Mouse (Mus musculus): ENCODE results near the gene Nyap1. TPM values are rescaled to one million over a fixed set of nuclear protein-coding genes. Genes with fewer than 3 reads are reported as not detected.
A peak's percentile ranks its signal among the peaks of the same experiment; 100 is the strongest.

Gene Nyap1
- polyA plus RNA-seq, 1 experiment from 2014 or later: 4.0 TPM

DNA sequence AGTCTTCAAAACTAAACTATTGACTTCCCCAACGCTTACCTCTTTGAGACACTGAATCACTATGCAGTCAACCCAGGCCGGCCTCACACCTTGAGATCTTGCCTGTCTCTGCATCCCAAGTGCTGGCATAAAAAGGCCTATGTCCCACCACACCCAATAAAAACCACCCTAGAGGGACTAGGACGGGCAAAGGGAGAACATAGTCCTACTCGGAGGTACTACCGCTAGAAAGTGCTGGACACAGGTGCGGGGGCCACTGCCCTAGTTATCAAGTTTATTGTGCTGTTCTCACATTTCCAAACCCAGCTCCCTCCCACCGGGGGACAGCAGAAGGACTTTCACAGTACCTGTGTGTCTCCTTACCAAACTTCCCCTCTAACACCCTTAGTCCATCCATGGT is 40.3 kb upstream of the Nyap1 start:
- peaks cover 50% of the 10 kb centered on the region for H3K36me3 ChIP-seq
- H3K27me3 ChIP-seq: no peaks in the 10 kb centered on the region
- H3K27ac ChIP-seq: no peak overlapping the region
- H3K9ac ChIP-seq: no peak overlapping the region
- H3K4me3 ChIP-seq: no peak overlapping the region
- no peaks in the 10 kb centered on the region for H3K9me3 ChIP-seq
- 88% methylated on average over 7 of the region's 7 CpGs for whole genome bisulfite sequencing
- no peak for ATAC-seq (ENCODE audit: low FRiP score, low read depth)
- H3K4me2 ChIP-seq (replicated peaks): no peak overlapping the region
- peaks cover 49% of the 10 kb centered on the region for H3K4me1 ChIP-seq

DNA sequence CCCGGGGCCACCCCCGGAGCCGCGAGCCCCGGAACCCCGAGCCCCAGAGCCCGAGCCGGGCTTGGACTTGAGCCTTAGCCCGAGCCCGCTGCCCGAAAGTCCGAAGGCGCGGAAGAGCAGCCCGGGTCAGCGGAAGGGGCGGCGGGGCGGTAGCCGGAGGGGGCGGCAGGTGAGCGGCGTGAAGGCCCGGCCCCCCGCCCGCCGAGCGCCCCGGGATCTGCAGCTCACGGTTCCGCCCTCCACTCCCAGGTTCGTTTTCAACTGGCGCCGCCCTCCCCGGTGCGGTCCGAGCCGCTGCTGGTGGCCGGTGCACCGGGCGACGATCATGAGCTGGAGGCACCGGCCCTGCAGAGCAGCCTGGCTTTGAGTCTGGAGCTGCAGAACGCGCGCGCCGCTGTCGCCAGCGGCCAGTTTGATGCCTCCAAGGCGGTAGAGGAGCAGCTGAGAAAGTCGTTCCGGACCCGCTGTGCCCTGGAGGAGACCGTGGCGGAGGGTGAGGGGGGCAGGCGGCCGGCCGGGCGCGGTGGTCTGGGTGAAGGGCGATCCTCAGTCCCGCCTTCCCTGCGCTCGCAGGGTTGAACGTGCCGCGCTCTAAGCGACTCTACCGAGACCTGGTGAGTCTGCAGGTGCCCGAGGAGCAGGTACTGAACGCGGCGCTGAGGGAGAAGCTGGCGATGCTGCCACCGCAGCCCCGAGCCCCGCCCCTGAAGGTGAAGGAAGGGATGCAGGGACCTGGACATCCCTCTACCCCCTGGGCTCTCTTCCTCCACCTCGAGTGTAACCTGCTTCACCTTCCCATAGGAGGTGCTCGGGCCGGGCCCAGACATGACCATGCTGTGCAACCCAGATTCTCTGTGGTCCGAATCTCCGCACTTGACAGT is 37.9 kb upstream of the Nyap1 start:
- H3K27me3 ChIP-seq: no peaks in the 10 kb centered on the region
- peaks cover 43% of the 10 kb centered on the region for H3K36me3 ChIP-seq
- peak overlapping the region; percentile 97 for H3K4me2 ChIP-seq (replicated peaks)
- H3K9me3 ChIP-seq: no peaks in the 10 kb centered on the region
- peaks cover 46% of the 10 kb centered on the region for H3K4me1 ChIP-seq
- H3K27ac ChIP-seq: peak overlapping the region; percentile 92
- under 1% methylated on average over 68 of the region's 83 CpGs for WGBS
- H3K4me3 ChIP-seq: peak overlapping the region; percentile 99
- peak overlapping the region; percentile 92 for H3K9ac ChIP-seq
- peak; percentile 9; the same call in 1 of the 2 replicates for ATAC-seq (ENCODE audit: low FRiP score, low read depth)

DNA sequence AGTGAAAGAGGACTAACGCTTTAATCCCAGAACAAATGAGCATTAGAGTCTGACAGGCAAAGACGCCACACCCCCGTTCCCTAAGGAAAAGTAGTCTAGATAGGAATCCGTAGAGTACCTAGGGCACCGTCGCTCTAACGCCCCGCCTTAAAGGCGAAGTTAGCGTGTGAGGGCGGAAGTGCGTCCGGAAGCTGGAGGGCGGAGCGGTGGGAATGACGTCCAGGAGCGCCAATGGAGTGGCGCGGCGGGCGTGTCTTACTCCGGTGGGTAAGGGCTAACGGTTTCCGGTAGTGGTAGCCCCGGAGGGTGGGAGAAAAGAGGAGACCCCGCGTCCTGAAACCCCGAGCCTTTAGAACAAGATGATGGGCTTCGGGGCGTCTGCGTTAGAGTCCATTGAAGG is 37.2 kb upstream of the Nyap1 start, which contains the start of gene Ppp1r35:
Gene Ppp1r35, plus strand, starts transcription at position 215 of the 400 bp plus-strand sequence.
- Histone ChIP-seq H3K27me3 (no peaks in the 10 kb centered on the region), H3K4me1 (peaks cover 39% of the 10 kb centered on the region), H3K36me3 (peaks cover 37% of the 10 kb centered on the region), H3K9me3 (no peaks in the 10 kb centered on the region), H3K9ac (peak within 1 kb of the TSS; percentile 92), H3K4me3 (peak within 1 kb of the TSS; percentile 99), H3K4me2 (replicated peaks) (peak within 1 kb of the TSS; percentile 97), H3K27ac (peak within 1 kb of the TSS; percentile 92)
- ATAC-seq (ENCODE audit: low FRiP score, low read depth): peak; percentile 94
- WGBS: under 1% methylated on average over 31 of the region's 31 CpGs

DNA sequence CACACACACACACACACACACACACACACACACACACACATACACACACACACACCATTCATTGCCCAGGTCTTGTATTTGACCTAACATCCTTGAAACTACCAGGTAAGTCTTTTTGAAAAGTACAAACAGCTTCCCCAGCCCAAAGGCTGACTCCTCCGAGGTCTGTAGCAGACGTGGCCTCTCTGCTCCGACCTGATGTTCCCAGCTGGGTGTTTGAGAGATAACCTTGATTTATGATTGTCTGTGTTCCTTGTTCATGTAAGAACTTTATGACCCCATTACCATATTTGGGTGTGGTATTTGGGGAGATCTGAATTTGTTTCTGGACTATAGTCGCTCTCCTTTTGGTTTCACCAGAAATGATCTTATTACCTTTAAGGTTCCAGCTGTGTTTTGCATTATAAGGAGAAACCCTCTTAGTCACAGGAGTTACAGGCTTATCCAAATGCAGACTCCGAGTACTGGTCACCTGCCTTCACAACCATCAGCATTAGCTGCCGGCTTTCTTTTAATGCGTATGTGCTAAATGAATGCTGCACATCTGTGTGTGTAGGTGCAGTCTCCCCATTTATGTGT is 35.9 kb upstream of the Nyap1 start:
- ATAC-seq (ENCODE audit: low FRiP score, low read depth): no peak
- H3K36me3 ChIP-seq: peaks cover 24% of the 10 kb centered on the region
- peaks cover 30% of the 10 kb centered on the region for H3K4me1 ChIP-seq
- H3K27ac ChIP-seq: no peak overlapping the region
- H3K9ac ChIP-seq: no peak overlapping the region
- no peak overlapping the region for H3K4me3 ChIP-seq
- WGBS: 70% methylated on average over 7 of the region's 7 CpGs
- no peak overlapping the region for H3K4me2 ChIP-seq (replicated peaks)
- H3K27me3 ChIP-seq: no peaks in the 10 kb centered on the region
- no peaks in the 10 kb centered on the region for H3K9me3 ChIP-seq

DNA sequence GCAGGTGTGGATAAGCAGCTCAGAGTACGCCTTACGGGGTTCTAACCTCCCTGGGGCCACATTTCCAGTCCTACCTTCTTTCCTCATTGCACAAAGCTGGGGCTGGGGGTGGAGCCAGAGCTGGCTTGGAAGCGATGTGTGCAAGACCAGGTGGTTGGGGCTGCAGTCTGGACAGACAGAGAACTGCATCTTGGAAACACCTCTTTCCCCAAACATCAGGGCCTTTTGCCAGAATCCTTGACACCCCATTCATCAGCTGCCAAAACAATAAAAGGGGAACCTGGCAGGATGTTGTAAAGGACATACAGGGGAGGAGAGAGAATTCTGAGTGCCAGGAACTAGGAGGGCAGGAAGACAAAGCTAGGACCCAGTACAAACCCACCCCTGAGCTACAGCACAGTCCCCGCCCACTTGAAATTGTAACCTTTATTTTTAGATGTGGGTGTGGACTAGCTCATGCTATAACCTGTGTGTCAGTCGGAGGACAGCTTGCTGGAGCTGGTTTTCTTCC is 35.1 kb upstream of the Nyap1 start:
- peaks cover 30% of the 10 kb centered on the region for H3K4me1 ChIP-seq
- H3K9me3 ChIP-seq: no peaks in the 10 kb centered on the region
- H3K4me3 ChIP-seq: no peak overlapping the region
- ATAC-seq (ENCODE audit: low FRiP score, low read depth): peak; percentile 37; the same call in 1 of the 2 replicates
- 30% methylated on average over 5 of the region's 5 CpGs for WGBS
- H3K9ac ChIP-seq: no peak overlapping the region
- H3K27me3 ChIP-seq: no peaks in the 10 kb centered on the region
- peak overlapping the region; percentile 39; the same call in 1 of the 2 replicates for H3K27ac ChIP-seq
- peaks cover 15% of the 10 kb centered on the region for H3K36me3 ChIP-seq
- peak overlapping the region; percentile 28 for H3K4me2 ChIP-seq (replicated peaks)

DNA sequence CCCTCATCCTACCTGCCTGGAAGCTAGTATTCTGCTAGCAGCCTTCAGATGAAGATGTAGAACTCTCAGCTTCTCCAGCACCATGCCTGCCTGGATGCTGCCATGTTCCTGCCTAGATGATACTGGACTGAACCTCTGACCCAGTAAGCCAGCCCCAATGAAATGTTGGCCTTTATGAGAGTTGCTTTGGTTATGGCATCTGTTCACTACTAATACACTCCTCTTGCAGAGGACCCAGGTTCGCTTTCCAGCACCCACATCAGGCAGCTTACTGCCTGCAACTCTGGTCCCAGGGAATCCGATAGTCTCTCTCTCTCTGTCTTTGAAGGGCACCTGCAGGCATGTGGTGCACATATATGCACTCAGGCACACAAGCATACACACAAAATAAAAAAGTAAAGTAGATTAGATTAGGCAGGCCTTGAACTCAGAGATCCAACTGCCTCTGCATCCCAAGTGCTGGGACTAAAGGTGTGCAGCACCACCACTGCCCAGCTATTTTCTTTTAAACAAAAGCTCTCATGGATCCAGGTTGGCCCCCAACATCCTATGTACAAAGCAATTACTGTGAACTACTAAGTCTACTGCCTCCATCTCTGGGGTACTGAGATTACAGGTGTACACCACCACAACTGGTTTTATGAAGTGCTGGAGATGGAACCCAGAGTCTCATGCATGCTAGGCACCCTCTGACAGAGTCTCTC is 34.3 kb upstream of the Nyap1 start:
- H3K9me3 ChIP-seq: no peaks in the 10 kb centered on the region
- no peak for ATAC-seq (ENCODE audit: low FRiP score, low read depth)
- no peak overlapping the region for H3K9ac ChIP-seq
- no peak overlapping the region for H3K4me3 ChIP-seq
- H3K36me3 ChIP-seq: peaks cover 8% of the 10 kb centered on the region
- WGBS: 93% methylated on average over 2 of the region's 2 CpGs
- H3K27me3 ChIP-seq: no peaks in the 10 kb centered on the region
- peaks cover 30% of the 10 kb centered on the region for H3K4me1 ChIP-seq
- peak overlapping the region; percentile 28 for H3K4me2 ChIP-seq (replicated peaks)
- H3K27ac ChIP-seq: peak overlapping the region; percentile 39; the same call in 1 of the 2 replicates

DNA sequence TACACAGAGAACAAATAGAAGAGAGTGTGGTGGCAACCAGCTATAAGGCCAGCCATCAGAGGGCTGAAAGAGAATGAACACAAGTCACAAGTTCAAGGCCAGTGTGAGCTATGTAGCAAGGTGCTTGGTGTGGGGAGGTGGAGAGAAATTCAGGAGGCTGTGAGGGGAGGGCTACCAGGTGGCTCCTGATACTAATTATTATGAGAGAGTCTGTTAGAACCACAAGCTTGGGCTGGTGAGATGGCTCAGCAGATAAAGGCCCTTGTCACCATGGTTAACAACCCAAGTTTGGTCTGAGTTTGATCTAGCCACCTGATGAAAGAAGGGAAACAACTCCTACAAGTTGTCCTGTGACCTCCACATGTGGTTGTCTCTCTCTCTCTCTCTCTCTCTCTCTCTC is 31.3 kb upstream of the Nyap1 start:
- Histone ChIP-seq H3K4me3 (no peak overlapping the region), H3K4me1 (peaks cover 11% of the 10 kb centered on the region), H3K9ac (no peak overlapping the region), H3K4me2 (replicated peaks) (no peak overlapping the region), H3K27ac (no peak overlapping the region), H3K27me3 (no peaks in the 10 kb centered on the region), H3K36me3 (no peaks in the 10 kb centered on the region), H3K9me3 (no peaks in the 10 kb centered on the region)
- ATAC-seq (ENCODE audit: low FRiP score, low read depth): no peak

DNA sequence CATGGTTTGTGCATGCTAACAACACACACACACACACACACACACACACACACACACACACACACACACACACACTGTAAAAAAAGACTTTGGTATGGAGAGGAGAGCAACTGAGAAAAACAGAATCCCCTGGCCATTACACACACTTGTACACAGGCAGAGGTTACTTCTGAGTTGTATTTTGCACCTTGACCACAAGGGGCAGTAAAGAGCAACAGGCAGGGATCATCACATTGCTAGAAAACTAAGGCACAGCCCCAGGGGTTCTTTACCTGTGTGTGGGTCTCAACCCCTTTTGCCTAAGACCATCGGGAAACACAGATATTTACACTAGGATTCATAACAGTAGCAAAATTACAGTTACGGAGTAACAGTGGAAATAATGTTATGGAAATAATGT is 29.3 kb upstream of the Nyap1 start:
- Histone ChIP-seq H3K4me3 (no peak overlapping the region), H3K4me2 (replicated peaks) (no peak overlapping the region), H3K9me3 (no peaks in the 10 kb centered on the region), H3K4me1 (no peaks in the 10 kb centered on the region), H3K27me3 (no peaks in the 10 kb centered on the region), H3K27ac (no peak overlapping the region), H3K36me3 (no peaks in the 10 kb centered on the region), H3K9ac (no peak overlapping the region)
- WGBS: 36% methylated on average over 2 of the region's 2 CpGs
- ATAC-seq (ENCODE audit: low FRiP score, low read depth): no peak

DNA sequence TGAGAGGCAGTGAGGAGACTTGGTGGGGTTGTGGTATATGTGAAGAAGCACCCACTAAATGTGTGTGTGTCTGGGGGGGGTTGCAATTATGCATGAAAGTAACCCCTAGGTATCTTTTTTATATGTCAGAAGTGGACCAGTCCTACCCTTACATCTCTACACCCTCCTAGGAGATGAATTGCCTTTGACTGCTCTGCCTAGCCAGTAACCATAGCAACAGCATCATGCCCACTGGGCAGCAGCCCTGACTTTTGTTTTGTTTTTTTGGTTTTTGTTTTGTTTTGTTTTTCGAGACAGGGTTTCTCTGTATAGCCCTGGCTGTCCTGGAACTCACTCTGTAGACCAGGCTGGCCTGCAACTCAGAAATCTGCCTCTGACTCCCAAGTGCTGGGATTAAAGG is 27.1 kb upstream of the Nyap1 start:
- no peak overlapping the region for H3K9ac ChIP-seq
- H3K9me3 ChIP-seq: no peaks in the 10 kb centered on the region
- WGBS: 57% methylated on average over 1 of the region's 1 CpGs
- no peak for ATAC-seq (ENCODE audit: low FRiP score, low read depth)
- no peaks in the 10 kb centered on the region for H3K36me3 ChIP-seq
- H3K27me3 ChIP-seq: no peaks in the 10 kb centered on the region
- no peaks in the 10 kb centered on the region for H3K4me1 ChIP-seq
- no peak overlapping the region for H3K27ac ChIP-seq
- no peak overlapping the region for H3K4me2 ChIP-seq (replicated peaks)
- H3K4me3 ChIP-seq: no peak overlapping the region

DNA sequence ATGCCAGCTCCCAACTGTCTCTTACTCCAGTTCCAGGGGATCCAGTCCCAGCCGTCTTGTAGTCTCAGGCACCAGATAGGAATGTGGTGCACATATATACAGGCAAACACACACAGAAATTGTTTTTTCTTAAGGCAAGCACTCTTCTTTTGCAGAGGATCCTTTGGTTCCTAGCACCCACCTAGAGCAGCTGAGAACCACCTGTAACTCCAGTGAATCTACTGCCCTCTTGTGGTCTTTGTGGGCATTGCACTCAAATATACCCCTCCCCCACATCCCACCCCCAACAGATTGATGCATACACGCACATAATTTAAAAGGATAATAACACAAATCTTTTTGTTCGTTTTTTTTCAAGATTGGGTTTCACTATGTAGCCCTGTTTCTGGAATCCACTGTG is 24.9 kb upstream of the Nyap1 start:
- H3K36me3 ChIP-seq: no peaks in the 10 kb centered on the region
- H3K27me3 ChIP-seq: no peaks in the 10 kb centered on the region
- no peaks in the 10 kb centered on the region for H3K4me1 ChIP-seq
- ATAC-seq (ENCODE audit: low FRiP score, low read depth): no peak
- no peak overlapping the region for H3K4me2 ChIP-seq (replicated peaks)
- no peaks in the 10 kb centered on the region for H3K9me3 ChIP-seq
- no peak overlapping the region for H3K9ac ChIP-seq
- WGBS: 45% methylated on average over 3 of the region's 3 CpGs
- H3K4me3 ChIP-seq: no peak overlapping the region
- H3K27ac ChIP-seq: no peak overlapping the region

DNA sequence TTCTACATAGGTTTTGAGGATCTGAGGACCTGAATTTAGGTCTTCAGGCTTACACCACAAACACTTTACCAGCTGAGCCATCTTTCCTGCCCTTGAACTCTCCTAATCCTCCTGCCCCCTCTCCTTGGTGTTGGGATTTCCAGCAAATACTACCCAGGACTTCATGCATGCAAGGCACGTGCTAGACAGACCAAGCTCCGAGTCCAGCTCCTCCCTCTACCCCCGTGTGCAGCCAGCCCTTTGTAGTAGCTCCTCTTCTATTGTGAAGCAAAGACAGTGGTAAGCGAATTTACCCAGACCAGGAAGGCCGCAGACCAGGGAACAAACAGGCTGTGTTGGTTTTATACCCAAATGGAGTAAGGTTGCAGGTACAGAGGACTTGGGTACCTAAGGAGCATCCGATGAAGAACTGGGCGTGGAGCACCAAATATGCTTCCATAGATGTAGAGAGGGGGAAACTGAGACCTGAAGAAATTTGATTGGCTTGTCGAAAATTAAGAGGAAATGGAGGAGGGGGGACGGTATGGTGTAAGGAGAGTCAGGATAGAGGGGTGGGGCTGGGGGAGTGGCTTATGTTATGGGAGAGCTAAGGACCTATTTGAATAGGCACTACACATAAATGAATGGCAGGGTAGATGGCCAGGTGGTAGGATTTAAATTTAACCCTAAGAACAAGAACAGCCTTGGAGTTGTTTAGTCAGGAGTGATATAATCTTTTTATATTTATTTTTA is 23.4 kb upstream of the Nyap1 start:
- no peaks in the 10 kb centered on the region for H3K27me3 ChIP-seq
- H3K9me3 ChIP-seq: no peaks in the 10 kb centered on the region
- H3K4me1 ChIP-seq: 0 out of 2 replicates have a peak, but pooled peaks cover 4% of the 10 kb centered on the region
- no peak overlapping the region for H3K27ac ChIP-seq
- peaks cover 5% of the 10 kb centered on the region; the same call in 1 of the 2 replicates for H3K36me3 ChIP-seq
- H3K9ac ChIP-seq: no peak overlapping the region
- no peak overlapping the region for H3K4me2 ChIP-seq (replicated peaks)
- ATAC-seq (ENCODE audit: low FRiP score, low read depth): no peak
- H3K4me3 ChIP-seq: no peak overlapping the region
- 65% methylated on average over 9 of the region's 9 CpGs for WGBS

Data from limb, embryonic 13.5 days (tissue).